Mouse (Mus musculus) embryonic fibroblast, embryonic 13.5 days (primary cell): ENCODE measurements around the gene Ccdc24.

Experiments used
- CTCF ChIP-seq: IDR thresholded peaks from 2 replicates; pipeline ENCODE4 v1.5.1; 2011; ENCODE audit warnings: mild to moderate bottlenecking, control low read depth, low read length, moderate library complexity, borderline replicate concordance; ENCODE audit not compliant: insufficient read depth
- POLR2A ChIP-seq: IDR thresholded peaks from 2 replicates; pipeline ENCODE4 v1.6.1; 2011; ENCODE audit warnings: low read depth, mild to moderate bottlenecking, control low read depth, low read length, moderate library complexity

- TF ChIP-seq POLR2A (no peak), CTCF (no peak)
These were observed 14.3 kb upstream of the Ccdc24 start for GRCm38 (mm10) chr4:117886644-117887043.
